Mouse (Mus musculus) adrenal gland, adult 18-20 months (tissue): ENCODE results near the gene Smtnl2. TPM values are rescaled to one million over a fixed set of nuclear protein-coding genes. Genes with fewer than 3 reads are reported as not detected.

Source experiments
- DNase-seq, 2 experiments: peaks; one replicate each; pipeline ENCODE4 v3.0.0; 2021 to 2022; ENCODE audit warnings: low spot score in 2 of 2
- total RNA-seq, 2 experiments: library from RNA; stranded (reverse); gene quantifications; 1 replicate in 1 of 2; 2 replicates in 1 of 2; pipeline ENCODE4 v1.2.3; 2021

The Smtnl2 gene
- total RNA-seq, 2 experiments from 2014 or later: 1.3 to 2.6 TPM

DNA sequence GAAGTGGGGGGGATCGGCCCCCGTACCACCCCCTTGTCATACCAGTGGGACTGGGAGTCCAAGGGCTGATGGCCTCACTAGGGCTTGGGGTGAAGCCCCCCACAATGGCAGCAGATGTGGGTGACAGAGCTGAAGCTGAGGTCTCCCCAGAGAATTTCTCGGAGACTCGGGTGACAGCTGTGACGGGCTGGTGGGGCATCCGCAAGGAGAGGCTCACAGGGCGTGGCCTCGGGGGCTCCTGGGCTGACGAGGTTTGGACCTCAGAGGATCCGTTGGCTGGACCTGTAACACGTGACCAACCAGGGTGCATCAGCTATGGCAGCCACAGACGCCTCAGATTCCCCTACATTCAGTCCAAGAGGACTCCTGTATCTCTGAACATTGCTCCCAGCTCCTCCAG is 8.5 kb downstream of the Smtnl2 start:
- DNase-seq: no peak

DNA sequence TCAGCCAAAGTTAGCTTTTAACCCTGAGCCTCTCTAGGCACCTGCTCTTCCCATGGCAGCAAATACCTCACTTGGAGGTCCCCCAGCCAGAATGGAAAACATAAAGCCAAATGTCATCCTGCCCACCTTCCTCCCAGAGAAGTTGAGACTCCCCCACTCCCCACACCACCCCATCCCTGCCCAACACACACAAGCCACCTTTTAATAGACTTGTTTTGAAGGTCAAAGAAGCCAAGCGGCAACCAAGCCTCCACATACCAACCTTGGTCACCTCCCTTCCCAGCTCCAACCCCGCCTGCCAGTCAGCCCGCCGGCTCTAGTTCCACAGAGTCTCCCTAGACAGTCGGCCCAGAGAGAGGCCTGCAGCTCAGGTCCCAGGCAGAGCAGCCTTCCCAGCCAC is 9.5 kb downstream of the Smtnl2 start:
- no peak for DNase-seq

DNA sequence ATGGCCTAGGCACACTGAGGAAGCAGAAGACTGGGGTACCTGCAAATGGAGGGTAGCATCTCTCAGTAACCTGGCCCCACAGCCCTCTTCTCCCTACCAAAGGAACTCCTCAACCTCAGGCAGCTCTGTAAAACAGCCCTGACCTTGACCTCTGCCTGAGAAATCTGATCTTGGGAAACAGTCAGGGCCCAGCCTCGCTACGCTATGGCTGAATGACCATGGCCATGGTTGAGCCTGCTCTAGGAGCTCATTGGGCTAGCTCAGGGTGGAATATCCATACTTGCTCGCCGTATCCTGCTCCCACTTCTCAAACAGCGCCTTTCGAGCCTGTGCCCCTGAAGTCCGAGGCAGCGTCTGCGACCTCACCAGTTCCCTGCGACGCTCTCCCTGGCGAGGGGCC is 10.4 kb downstream of the Smtnl2 start:
- no peak for DNase-seq

DNA sequence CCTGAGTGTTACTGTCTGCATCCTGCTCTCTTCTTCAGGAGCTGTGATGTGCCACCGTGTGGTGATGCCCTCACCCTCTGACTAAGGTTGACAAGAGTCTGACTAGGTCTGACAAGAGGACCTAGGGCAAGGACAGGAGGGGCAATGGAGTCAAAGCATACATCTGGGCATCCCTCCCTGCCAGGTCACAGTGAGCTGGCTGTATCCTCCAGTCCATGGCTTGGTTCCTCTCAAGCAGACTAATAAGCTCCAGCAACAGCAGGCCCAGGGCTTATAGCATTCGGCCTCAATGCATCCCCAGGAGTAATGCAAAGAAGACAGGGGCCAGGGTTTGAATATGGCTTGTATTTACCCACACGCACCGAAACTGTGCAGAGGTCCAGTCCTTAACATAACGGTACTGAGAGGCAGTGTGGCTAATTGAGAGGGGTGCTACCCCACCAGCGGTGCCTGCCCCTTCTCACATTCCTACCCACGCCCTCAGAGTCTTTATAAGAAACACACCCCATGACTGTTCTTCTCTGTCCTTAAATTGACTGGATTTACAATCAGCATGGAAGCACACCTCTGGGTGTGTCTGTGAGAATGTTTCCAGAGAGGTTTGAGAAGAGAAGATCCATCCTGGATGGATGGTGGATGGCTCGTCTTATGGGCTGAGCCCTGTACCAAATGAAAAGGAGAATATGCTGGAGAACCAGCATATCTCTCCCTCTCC is 13.5 kb downstream of the Smtnl2 start:
- DNase-seq: no peak

DNA sequence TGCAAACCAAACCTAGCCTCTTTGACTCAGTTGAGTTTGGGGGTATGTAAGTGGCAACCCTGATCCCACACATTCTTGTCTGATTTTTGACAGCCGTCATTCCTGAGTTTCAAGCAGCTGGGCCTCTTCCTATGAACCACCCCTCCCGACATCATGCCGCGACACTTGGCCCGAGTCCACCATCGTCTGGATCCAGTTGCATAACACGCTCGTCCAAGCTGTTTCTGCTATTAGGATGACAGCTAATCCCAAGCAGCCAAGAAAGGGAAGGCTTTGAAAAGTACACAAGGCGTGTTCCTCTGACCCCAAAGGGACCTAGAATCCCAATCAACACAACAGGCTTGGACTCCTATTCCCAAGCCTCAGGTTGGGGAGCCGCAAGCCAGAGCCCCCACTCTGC is 14.4 kb downstream of the Smtnl2 start:
- DNase-seq: peak in 1 of 2 experiments; percentile 50

DNA sequence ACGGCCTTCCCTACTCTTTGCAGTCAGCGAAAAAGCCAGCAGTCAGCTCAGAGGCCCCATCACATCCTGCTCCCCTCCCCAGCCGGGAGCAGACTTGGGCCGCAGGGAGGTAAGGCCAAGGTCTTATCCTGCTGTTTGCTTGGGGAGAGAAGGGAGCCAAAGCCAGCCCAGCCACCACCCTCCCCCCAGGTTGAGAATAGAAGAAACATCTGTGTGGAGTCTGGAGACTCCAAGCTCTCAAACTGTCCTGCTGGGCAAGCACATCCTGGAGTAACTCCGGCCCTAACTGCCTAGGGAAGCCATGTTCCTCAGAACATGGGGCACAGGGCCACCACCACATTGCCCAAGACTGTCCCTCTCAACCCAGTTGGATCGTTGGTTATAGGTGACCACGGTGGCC is 14.9 kb downstream of the Smtnl2 start:
- DNase-seq: no peak

DNA sequence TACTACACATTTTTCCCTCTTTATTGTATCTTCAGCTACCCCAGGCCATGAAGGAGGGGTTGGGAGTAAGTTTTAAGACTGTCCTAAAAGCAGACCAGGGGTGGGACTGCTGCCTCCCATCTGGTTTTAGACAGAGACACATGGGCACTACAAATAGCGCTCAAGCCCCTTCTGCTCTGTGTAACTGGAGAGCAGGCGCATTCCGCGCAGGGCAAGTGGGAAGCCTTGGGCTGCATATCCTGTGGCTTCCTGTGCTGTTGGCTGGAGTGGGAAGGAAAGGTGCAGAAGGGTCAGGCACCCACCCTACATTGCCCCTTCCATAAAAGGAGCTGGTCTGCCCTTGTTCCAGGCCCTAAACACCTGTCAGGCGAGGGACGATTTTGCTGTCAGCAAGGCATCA is 15.9 kb downstream of the Smtnl2 start:
- no peak for DNase-seq

DNA sequence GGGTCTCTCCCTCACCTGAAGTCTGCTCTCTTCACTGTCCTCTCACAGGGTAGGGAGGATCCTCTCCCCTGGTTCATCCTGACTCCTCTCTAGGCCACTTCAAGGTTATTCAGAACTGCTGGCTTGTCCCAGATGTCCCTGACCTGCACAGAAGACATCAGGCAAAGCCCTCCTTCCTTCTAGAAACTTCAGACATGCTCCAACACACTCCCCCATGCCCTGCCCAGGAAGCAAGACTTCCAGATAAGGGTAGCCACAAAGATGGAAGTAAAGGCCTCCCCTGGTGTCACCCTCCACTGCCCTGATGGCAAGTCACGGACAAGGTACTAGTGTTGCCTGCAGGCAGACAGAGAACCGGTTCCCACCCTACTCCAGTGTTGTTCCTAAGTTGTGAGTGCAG is 16.8 kb downstream of the Smtnl2 start:
- DNase-seq: no peak

DNA sequence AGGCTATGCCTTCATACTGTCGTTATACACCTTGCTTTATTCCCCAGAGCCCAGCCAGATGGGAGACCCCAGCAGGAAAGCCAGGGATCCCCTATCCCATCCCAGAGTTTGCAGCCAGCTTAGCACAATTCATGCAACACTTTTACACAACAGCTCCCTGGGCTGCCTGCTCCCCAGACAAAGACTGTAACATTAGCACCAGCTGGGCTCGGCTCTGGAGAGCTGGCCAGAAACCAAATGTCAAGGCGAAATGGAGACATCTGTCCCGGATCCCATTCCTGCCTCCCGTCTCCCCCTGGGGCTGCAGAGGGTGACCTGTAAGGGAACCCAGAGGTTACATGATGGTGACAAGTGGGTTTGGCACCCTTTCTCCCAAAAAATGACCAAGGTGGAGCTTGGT is 17.8 kb downstream of the Smtnl2 start:
- DNase-seq: peak in 1 of 2 experiments; percentile 29

DNA sequence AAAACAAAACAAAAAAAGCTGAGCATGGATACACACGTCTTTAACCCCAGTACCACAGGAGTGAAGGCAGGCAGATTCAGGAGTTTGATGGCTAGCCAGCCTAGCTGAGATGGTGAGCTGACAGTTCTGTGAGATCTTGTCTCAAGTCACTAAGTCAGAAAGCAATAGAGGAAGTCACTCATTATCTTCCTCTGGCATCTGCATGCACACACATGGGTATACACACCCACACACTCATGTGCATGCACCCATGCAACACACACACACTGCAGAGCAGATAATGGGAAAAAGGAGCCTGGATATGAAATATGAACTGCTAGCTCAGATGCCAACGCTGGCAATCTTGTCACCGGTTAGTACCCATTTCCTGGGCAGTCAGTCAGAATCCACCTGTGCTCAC is 18.3 kb downstream of the Smtnl2 start:
- DNase-seq: no peak

DNA sequence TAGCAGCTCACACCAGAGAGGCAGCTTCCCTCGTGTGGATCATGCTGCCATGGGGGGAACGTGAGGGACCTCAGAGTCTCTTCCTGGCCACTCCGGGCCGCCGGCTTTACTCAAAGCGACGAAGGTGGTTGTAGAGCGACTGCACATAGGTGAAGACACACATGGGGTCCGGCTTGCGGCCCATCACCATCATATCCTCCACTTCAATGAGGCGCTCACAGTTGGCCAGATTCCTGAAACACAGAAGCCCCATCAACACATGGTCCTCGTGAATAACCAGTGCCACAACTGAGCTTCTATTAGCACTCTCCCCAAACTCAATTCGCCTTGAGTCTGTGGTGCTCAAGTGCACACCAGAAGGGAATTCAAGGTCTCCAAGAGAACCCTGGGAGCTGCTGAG is 20.3 kb downstream of the Smtnl2 start:
- DNase-seq: no peak

DNA sequence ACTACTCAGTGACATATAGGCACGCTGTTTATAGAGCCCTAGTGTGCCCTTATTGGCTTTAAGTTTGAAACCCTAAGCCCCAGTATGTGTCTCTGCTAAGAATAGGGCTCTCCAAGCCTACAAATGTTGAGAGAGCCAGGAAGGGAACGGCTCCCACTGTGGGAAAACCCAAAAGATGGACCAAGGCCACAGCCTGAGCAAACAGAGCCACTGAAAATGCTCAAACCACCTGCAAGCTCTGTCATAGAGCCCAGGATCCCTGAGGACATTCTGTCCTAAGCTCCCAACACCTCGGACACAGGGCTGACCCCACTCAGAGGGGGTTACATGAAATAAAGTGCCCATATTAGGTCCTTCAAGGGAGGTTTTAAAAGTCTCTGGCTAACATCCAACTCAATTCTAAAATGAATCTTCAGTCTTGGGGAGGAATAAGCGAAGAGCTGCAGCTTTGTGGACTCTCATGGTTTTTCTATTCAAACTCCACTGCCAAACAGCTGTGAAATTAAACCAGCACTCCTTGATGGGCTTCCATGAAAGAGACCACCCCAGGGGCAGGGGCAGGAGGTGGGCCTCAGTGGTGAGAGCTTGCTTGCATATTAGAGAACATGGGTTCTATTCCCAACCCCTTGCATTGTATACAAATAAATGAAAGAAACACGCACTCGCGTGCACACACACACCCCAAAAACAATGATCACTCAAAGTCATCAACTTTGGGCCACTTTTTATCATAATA is 21.9 kb downstream of the Smtnl2 start:
- DNase-seq: no peak

DNA sequence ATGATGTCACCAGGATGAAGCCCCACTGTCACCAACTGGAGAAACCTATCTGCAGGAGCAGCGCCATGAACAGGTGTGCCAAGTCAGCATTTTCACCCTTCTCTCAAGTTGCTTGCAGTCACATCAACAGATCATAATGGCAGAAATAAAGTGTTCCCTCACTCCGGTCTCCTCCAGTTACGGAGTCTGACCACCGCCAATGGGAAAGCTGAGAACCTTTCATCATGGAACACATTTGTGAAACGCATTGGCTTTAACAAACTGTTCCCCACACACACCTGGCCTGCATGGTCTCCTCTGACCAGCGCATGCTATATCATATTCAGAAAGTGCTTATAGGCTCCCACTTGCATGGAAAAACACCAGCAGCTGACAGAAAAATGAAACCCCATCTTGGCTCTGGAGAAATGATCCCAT is 23.4 kb downstream of the Smtnl2 start:
- no peak for DNase-seq

DNA sequence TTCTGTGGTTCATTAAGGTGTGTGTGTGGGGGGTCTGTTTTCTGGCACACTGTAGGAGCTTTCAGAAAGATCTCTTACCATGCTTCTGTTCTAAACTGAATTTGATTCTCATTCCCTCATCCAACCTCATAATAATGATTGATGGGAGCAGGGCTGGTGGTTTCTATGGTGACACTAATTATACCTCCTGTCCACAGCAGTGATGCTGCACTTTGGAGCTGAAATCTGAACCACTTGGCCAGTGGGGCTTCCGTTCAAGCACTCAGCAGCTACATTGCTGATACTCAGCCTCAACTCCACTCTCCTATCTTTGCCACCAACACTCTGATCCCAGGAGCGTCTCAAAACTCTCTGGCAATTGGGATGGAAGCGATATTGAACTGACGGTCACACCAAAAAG is 32.2 kb downstream of the Smtnl2 start:
- no peak for DNase-seq

DNA sequence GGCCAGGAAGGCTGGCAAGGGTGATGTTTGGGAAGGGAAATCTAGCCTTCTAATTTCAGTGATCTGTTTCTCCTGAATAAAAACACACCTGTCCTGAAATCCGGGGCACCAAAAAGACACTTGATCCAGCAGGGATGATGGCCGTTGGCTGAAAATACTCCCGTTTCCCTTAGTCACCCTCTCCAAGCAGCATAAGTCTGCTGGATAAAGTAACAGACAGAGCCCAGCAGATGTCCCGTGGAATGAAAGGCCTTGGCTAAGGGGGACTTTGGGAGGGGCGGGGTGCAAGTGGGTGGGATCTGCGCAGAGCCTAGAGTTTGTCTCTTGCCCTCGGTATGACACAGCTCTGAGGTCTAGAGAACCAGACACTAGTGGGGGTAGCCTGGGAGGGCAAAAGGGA is 33.3 kb downstream of the Smtnl2 start:
- DNase-seq: no peak

DNA sequence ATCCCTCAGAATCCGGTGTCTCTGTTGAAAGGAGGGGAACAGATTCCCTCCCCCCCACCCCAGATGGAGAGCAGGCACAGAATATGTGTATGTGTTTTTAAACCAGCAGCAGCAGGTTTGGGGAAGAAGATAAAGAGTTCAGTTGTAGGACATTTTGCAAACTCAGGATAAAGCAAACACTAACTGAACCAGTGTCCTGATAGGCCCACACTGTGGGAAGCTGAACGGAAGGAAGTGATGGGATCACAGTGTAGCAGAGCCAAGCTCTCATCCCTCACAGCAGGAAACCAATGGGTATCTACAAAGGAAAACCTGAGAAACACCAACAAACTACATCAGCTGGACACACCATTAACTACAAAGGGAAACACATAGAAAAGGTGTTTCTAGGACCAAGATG is 35.0 kb downstream of the Smtnl2 start:
- DNase-seq: no peak

DNA sequence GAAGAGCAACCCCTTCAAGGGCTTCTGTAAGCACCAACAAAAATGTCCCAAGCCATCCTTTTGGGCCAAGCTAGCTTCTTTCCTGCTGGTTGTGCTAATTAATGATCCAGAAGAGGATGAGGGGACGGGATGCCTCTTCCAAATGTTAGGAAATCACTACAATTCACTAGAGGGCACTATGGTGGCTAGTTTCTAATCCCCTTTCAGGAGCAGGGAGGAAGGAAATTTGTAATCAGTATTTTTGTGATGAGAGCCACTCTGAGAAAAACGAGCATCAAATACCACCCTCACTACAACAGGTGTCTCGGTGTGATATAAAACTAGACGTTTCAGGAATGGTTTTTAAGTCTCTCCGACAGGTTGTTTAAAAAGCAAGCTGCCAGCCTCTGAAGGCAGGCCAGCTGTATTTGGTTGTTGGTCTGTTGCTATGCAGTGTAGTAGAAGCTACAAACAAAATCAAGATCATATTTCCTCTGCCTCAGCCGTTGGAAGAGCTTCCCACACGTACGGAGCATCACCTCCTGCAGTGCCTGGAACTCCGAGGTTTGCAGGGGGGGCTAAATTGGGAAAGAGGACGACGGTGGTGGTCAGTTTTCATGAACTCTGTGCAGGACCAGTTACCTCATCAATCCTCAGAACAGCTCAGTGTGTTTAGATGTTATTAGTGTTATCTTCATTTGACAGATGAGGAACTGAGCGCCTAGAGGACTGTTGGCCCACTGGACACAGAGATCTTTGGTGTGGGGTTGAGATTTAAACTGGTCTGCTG is 41.4 kb downstream of the Smtnl2 start:
- DNase-seq: no peak

DNA sequence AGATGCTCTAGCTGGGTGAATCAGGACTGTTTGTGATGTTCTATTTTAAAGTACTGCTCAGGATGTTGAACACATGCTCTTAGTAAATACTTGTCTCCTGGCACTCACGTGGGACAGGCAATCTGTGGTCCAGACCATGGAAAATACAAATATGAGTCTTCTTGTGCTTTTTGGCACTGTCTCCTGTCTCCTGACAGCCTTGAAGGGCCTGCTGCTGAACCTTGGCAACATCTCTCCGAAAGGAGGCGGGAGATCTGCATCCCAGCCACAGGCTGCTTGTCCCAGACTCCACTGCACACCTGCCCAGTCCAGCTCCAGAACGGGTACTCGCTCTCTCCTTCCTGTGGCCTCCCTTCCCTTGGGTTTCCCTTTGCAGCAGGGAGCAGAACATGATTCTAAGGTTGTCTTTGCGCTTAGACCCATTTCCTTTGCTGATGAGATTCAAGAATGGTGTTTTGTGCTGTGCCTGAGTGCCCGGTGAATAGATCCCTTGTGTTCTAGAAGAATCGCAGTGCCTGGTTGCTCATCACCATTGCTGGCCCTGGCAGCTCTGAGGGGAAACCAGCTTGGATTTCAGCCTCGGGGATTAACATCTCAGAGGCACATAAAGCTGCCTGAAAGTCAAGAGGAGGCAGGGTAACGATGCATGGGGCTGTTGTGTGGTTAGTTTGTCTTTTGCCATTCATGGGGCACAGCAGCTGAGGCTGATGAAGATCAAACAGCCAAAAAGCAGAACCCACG is 43.4 kb downstream of the Smtnl2 start:
- DNase-seq: no peak

DNA sequence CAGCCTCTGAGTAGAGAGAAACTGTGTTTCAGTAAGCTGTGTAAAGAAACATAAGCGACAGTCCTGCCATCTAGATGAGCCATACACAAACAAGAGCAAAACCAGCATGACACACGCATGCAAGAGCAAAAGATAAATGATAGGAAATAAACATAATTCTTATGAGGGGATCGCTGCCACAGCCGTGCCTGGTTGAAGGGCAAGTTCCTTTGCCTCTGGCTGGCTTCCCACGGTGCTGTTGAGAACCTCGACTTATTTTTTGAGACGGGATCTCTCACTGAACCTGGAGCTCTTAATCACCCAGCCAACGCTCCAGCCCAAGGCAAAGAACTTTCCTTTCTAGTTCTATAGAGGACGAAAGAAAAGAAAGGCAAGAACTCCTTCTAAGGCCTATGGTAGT is 45.4 kb downstream of the Smtnl2 start:
- DNase-seq: peak in 1 of 2 experiments; percentile 23

DNA sequence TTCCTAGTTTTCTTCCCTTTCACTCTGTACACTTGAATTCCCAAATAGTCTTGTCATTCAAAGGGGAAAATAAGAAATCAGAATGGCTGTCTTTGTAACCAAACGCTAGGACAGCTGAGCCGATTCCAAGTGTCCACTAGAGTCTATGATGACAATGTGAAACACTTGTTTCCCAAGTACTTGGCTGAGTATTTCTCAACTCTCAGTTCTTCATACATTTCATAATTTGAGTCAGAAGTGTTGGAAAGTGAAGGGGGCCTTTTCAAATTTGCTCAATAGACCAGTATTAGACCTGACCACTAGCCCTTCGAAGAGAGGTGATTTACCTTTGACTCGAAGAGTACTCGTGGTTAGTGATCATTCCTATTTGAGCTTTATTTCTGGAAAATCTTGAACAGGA is 47.0 kb downstream of the Smtnl2 start:
- DNase-seq: no peak

DNA sequence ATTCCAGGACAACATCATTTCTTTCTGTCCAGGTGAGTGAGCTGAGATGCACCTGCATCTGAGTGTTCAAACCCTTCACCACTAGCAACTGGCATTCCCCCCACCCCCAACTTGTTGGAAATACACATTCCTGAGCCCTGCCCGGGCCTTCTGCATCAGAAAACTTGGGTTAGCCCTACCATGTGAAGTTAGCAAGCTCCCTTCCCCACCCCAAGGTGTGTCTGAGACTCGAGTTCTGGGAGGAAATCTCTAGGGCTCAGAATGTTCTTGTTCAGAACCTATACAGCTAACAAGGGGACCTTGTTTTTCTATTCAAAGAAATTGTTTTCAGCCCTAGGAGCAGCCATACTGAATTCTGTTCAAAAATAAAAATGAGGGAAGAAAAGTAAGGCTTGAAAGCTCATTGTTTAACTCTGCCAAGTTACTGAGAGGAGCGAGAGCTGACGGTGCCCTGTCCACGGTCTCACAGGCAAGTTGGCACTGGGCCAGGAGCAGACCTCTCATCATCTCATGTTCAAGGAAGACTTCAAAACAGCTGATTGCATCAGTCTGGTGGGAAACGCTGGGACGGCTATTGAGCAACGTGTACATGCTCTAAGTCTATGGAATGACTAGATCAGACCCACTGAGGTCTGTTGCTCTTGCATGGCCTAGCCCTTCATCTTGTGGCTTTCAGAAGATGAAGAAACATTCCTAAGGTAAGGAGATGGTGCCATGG is 47.8 kb downstream of the Smtnl2 start:
- peak in 1 of 2 experiments; percentile 14 for DNase-seq
